Mouse (Mus musculus) megakaryocyte-erythroid progenitor cell, adult 5-6 weeks (primary cell): ENCODE data around the gene Kif17. TPM values are rescaled to one million over a fixed set of nuclear protein-coding genes. Genes with fewer than 3 reads are reported as not detected.

Experiments
- ATAC-seq: replicated peaks from 2 replicates; pipeline ENCODE4 v1.8.0; 2016; ENCODE audit warnings: mild to moderate bottlenecking, inconsistent platforms; ENCODE audit not compliant: severe bottlenecking, poor library complexity, low FRiP score, low TSS enrichment
- total RNA-seq, 2 experiments: library from RNA; stranded (forward) in 1 of 2; stranded (reverse) in 1 of 2; fragments of 200-1000, 215-1000 nt in 1 of 2; fragments of >200 nt in 1 of 2; fragmentation: Nextera tagmentation in 1 of 2; gene quantifications; 2 replicates each; pipeline ENCODE4 v1.2.3; 2014 to 2017

The Kif17 gene
- total RNA-seq (2014; fragmentation: Nextera tagmentation) (0.37 and 0.62 TPM in 2 replicates), total RNA-seq (2017) (1.3 TPM in 1 of 2 replicates, not detected in the other)

DNA sequence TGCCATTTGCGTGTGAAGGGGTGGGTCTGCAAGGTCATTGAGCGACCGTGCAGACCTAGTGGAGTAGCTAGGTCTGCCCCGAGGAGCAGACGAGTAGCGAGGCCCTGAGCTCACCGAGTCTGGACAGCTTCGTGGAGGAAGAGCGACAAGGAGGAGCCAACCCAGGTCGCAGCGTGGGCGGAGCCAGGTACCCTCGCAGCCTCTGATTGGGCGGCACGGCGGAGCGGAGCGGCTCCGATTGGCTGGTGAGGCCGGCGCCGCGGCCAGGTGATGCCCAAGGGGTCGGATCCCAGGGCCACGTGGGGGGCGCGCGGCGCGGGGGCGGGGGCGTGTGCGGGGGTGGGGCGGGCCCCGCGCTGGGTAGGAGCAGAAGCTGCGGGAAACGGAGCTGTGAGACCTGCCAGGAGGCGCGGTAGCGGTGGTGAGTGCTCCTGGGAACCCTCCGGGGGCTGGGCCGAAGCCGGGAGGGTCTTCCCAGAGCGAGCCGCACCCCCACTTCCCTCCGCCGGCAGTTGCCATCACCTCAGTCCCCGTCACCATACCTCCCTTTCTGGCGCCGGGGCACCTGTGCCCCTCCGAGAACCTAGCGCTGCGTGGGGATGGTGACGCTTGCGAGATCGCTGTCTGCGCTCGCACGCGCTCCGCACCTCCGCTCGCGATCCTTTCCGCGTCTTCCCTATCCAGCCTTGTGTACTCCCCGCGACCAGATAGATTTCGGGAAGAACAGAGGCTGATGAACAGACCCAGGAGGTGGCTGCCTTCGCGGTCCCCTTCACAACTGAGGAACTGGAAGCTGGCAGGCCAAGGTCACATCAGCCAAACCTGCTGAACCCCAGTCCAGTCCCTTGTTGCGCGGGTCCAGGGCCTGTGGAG lies at the start of gene Kif17, which contains the start of gene Sh2d5:
Kif17 (plus strand) TSS at position 348 of the 873 bp plus-strand sequence.
Sh2d5 (plus strand) TSS at position 316 of the 873 bp plus-strand sequence.
- ATAC-seq: peak; percentile 91

DNA sequence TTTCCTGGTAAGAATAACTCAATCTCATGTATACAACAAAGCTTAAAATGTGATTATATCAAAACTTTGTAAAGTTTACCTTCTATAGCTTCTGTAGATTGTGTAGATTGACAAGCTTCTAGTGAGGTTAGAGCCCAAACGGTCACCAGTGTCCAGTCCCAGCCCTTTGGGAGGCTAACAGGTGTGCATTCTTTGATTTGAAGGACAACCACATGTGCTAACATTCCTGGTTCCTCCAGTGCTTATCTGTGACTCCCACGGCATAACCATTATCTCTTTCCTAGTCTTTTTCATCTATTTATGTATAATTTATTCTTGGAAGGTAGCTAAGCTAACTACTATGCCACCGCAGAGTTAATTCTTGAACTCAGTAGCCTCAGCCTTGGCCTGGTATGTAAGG lies 49.5 kb upstream of the Kif17 start:
- ATAC-seq: no peak

DNA sequence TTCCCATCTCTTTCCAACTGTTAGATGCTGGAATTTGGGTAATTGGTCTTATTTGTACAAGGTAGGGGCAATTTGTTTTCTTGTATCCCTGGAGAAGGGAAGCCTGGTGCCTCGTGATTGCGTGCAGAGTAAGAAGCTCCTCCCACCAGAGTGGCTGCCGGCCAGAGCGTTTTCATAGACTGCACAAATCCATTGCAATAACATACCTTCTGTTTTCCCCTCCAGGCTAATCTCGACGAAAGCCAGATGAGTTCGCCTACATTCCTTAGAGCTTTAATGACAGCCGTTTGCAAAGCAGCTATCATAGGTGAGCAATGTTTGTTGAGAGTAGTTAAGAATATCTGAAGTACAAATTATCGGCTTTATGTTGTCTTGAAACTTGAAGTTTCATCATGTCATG lies 48.5 kb upstream of the Kif17 start:
- ATAC-seq: no peak

DNA sequence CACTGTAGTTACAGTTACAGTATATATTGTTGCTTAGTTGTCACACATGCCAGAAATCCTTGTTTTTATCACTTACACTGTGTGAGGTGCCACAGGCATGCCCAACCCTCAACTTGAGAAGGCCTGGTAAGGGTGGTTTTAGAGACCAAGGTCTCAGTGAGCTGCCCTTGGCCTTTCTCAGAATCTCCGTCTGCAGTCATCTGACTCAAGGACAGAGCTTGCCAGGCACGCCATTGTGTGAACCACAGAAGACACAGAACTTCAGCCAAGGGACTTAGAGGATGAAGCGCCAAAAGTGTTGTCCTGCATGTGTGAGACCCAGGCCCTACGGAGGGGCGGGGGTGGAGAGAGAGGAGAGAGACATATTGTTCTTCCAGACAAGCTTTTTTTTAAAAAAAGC lies 40.1 kb upstream of the Kif17 start:
- no peak for ATAC-seq

DNA sequence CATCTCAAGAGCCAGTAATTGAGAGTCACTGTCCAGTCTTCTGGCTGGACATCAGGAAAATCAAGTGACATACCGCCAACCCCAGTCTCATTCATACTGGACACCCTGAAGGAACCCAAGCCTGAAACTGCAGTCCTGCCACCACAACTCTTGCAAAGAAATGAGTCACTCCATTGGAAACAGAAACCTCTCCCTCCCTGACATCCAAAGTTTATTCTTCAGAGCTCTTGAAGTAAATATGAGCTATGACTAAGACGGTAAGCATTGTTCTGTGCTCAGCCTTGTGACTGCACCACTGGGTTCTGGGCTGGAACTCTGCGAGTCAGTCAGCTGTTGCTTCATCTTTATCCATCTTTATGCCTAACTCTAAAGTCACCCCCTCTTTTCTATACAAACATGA lies 36.4 kb upstream of the Kif17 start:
- no peak for ATAC-seq

DNA sequence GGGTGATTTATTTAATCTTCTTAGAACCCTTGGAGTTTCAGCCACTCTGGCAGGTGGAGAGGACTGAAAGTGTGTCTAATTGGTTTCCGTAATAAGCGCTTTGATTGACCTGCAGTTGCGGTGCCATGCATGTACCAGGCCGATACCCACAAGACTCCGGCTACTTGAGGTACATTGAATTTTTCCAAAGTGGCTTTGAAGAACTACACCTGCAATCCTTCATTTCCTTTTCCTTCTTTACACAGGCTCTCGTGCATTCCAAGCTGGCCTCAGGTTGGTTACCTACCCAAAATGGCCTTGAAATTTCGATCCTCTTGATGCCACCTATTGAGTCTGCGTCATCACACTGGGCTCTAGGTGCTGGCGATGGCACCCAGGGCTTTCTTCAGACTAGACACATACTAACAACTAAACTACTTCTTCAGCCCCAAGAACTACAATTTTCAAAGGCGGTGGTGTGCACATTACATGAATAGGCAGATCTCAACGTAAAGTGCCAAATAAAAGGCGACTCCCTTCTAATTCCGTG lies 34.5 kb upstream of the Kif17 start:
- no peak for ATAC-seq

DNA sequence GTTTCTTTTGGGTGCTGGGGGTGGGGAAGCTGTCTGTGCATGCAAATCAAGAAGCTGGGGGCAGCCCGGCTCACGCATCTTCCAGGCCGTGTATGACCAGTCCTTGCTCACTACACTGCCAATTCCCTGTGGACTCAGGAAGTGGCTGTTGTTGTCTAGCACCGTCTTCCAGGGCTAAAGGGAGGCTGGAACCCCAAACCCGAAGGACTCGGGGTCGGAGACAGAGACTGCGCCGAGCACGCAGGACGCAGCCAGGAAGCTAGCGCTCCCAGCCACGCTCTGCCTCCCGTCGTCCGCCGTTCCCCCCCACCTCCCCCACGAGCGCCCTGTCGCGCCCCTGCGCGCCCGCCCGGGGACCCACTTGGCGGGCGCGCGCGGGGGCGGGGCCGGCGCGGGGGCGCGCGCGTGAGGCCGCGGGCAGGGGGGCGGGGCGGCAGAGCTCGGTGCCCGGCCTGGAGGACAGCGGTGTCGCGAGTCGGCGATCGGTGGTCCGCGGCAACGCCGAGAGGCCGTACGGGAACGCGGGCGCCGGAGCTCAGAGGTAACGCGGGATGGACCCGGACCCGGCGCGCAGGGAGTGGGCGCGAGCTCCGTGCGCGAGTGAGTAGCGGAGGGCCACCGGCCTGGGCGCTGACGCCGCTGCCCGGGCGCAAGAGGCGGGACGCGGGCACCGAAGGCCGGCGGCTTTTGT lies 33.9 kb upstream of the Kif17 start, which contains the start of gene Hp1bp3:
Hp1bp3 (plus strand) TSS at position 97 of the 691 bp plus-strand sequence.
- ATAC-seq: peak; percentile 41

DNA sequence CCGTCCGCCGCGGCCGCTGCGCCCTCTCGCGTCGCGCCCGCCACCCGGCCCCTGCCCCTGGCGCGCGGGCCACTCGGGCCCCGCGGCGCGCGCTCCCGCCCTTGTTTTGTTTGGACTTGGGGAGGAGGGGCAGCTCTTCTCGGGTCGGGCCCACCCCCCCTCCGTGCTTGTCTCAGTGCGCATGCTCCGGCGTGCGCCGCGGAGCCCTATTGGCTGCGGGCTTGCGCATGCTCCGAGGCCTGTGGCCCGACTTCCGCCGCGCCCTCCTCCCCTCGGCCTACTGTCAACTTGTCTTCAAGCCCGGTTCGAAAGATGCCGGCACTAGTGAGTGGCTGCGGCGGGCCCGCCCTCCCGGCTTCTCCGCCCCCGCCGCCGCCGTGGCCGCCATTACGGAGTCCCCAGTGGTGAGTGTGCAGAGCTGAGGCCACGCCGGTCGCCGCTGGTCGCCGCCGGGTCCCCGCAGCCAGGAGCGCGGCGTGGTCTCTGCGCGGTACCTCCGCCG lies 33.3 kb upstream of the Kif17 start:
- peak; percentile 79 for ATAC-seq

DNA sequence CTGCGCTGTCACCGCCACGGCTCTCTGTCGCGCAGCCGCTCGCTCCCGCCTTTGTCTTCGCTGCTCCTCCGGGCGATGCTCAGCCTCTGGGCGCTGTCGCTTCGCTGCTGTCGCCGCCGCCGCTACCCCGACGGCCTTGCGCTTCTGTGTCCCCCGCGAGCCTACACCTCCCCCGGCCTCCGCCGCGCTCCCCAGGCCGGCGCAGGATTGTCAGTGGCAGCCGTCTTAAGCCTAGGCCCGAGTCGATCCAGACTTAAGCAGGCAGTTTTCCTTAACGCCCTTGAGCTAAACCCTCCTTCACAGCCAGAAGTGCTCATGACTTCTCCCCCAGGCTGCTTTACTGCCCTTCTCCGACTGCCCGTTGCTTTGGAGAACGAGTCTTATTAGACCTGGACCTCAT lies 32.8 kb upstream of the Kif17 start:
- no peak for ATAC-seq

DNA sequence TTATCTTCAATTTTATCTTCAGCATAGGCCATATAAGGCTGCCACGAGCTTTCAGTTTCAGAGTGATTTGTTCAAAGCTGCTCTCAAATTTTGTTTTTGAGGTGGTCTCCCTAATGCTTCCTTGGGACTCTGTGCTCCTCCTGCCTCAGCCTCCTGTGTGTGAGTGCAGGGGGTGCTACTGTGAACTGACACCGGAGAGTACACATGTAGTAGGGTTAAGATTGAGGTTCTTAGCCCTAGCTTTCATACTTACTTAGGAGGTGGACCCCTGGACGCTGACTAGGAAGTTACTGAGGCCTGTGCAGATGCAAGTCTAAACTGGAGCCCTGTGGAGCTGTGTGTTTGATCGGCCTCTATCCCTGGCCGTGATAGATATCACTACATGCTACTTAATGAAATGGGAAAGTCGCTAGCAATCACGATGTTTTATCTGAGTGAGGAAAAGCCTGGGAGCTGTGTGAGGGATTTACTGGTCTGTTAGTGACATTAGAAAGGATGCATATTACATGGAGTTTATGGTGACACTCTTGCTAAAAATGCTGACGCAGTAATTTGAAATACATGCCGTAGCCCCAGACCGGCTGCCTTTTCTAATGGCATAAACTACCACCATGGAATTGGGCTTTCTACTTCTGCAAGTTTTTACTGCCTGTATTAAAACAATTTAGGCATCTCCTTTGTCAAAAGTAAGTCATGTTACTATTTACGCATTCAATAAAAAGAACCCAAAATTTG lies 32.1 kb upstream of the Kif17 start:
- ATAC-seq: no peak

DNA sequence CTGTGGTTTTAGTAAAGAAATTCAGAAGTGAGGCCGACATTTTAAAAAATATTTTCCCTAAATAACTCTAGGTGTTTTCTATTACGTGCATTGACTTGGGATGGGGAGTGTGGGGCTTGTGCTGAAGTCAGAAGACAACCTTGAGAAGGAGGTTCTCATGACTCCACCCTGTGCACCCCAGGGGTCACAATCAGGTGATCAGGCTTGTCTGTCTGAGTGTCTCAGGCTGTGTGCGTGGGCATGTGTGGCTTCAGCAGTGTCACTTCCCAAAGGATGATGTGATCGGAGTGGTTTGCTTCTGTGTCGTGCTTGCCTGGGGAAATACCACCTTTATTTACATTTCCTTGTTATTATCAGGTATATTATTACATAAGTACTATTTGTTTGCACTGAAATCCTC lies 30.9 kb upstream of the Kif17 start:
- ATAC-seq: no peak

DNA sequence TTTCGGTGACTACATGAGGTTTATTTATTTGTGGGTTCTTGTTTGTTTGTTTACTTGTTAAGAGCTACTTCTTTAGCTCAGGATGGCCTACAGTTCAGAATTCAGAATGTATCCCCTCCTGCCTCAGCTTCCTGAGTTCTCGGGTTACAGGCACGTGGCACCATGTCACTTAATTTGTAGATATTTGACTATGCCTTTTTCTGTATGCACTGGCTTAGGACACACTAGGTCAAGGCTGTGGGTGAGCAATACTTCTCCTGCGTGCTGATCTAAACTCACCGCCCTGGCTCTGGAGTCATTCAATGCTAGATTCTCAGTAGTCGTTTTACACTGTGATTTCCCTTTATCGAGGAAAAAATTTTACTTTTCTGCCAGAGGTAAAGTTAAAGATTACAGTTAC lies 29.5 kb upstream of the Kif17 start:
- ATAC-seq: no peak

DNA sequence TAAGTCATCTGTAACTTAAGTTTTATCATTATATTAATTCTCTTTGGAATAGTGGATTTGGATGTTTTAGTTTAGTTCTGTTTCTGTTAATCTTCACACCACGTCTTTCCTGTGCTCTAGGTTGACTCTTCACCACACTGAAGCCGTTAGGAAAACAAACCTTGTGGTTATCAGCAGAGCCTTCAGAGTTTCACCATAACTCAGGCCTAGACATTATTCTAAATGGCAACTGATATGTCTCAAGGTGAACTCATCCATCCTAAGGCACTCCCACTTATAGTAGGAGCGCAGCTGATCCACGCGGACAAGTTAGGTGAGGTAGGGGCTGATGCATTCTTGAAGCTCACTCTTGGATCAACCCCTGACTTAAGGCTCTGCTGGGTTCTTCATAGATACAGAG lies 28.8 kb upstream of the Kif17 start:
- 0 out of 2 replicates have a peak, but pooled peaks have one; percentile 21 for ATAC-seq

DNA sequence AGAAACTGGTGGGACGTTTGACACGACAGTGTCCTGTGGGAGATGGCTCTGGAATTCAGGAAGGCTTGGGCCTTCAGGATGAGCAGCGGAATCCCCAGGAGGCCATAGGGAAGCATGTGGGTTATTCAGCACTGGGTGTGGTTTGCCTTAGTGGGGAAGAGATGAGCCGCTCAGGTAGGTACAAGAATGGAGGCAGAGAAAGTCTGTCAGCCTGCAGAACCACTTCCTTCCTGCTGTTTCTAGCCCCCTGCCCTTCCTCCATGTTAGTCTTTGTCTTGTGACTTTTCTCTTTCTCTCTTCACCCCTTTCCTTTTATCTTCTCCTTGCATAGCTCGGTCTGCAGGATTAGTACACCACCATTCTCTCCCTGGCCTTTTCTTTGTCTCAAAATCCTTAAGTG lies 27.8 kb upstream of the Kif17 start:
- ATAC-seq: no peak

DNA sequence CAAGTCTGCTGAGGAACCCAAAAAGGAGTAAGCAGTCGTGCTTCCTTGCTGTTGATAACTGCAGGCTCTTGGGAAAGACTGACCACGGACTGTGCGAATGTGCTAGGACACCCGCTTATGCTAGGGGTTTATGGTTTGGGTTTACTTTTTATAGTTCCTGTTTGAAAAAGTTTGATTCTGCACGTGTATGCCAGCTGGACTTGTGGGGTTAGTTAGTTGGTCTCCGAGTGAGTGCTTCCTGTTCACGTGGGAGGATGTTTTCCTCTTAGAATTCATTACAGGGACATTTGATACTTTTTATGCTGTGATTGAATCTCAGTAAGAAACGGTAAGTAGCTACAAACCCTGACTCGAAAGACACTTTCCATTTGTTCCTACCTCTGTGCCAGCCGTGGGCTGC lies 26.6 kb upstream of the Kif17 start:
- no peak for ATAC-seq

DNA sequence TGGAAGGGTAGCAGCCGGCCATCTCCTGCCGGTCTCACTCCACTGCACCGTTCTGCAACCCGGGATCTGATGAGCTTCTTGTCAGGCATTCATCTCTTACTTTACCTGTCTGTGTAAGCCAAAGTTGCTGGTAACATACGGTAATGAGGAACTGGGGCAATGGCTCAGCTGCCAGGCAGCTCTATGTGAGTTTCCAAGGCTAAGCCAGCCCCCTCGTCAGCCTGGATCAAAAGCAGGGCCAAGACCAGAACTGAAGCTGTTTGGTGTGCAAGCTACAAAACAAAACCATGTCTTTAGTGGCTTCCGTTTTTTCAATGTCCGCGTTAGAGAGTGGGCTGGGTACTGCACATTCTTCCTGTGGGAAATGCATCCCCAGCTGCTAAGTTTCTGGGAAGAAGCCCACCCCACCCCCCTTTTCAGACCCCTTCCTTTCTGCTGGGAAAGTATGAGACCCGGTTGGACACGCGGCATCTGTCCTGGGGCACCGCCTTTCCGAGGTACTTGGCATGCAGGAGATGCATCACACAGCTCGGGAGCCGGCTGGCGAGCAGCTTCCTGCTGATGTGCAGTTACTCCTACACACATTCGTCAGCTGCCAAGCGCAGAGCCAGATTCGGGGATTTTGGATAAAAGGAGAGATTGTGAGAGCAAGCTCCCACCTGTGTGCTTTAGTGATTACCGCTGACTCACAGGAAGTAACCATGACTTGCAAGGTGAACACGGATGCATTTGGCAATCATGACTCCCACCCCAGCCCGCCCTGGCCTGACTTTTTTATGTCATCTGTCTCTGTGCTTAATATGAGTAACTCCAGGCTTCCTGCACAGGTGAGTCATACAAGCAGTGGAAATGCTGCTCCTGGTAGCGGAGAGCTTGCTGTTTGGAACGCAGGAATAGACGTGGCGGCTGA lies 3.2 kb upstream of the Kif17 start:
- ATAC-seq: no peak

DNA sequence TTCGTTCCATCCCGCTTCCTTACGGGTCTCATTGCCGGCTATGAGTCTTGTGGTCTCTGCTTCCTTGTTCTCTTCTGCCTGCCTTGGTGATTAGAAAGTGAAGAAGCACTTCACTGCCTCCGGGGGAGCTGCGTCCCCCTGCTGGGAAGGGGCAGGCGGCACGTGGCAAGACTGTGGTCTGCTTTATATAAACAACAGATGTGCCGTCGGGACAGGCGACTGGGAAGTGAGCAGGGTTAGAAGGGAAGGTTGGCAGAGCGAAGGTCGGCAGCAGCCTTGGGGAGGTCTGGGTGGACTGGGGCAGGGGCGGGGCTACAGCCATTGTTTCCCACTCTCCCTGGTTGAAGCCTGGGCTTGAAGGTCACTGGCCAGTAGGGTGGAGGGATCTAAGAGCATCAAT lies 1.6 kb downstream of the Kif17 start:
- ATAC-seq: 0 out of 2 replicates have a peak, but pooled peaks have one; percentile 21

DNA sequence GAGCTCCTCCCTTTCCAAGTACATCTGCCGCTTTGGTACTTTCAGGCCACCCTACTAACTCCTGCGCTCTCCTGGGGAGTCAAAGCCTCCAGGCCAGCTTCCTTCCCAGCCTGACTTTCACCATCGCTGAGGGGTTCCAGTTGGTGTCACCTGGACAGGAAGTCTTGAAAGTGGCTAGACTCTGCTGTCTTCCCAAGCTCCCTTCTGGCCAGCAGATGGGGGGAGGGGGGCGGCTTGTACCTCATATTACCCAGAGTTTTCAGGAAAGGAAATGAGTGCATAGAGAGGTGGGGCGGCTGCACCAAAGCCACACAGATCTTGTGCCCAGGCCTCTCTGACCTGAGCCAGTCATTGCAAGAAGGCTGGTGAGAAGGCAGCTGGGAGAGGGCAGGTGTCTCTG lies 2.0 kb downstream of the Kif17 start:
- ATAC-seq: no peak
